ENCODE assay signal across 8 mouse cellular contexts in the genomic region with DNA sequence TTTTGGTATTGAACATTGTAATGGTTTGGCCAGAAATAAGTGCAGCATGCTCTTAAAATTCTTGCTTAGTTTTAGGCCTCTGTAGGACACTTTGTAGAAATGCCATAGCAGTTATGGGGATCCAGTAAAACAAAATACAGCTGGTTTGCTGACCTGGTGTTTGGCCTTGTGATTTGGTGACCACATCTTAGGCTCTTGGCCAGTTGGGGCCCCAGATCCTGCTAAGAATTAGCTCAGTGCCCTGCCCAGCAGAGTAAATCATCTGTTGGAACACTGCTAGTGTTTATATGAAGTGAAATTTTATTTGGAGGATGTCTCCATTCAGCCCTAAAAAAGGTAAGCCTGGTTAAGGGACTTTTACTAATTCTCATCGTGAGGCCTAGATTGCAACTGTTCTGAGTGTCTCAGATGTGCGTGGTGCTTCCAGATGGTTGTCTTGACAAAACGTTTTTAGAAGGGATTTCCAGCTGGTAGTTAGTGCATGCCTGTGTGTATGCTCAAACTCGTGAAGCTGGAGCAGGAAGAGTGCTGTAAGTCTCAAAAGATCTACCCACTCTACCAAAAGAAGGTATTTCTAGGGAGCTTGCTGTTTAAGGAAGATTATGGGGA. TPM values are rescaled to one million over a fixed set of nuclear protein-coding genes. Genes with fewer than 3 reads are reported as not detected.
DNase-seq lines count a peak whose midpoint lies in the region; ATAC-seq lines count a peak whose summit lies in the region.

No protein-coding gene starts in this region.

- peaks cover 46% of the 10 kb centered on the region for H3K4me1 ChIP-seq in hindbrain, embryonic 12.5 days
- peaks cover 50% of the 10 kb centered on the region for H3K4me1 ChIP-seq in midbrain, embryonic 12.5 days

- intact Hi-C loops in left cerebral cortex, postnatal 25 days (cut with DNase I), result no loop called here

- H3K36me3 ChIP-seq in hindbrain, embryonic 12.5 days, result peaks cover 9% of the 10 kb centered on the region; the same call in 1 of the 2 replicates
- H3K36me3 ChIP-seq in midbrain, embryonic 12.5 days, result peaks cover 9% of the 10 kb centered on the region; the same call in 1 of the 2 replicates

- WGBS in hindbrain, embryonic 12.5 days, result 12% methylated on average over 4 of the region's 4 CpGs
- 14% methylated on average over 4 of the region's 4 CpGs for WGBS in midbrain, embryonic 12.5 days

- peak overlapping the region; percentile 93 for H3K4me2 ChIP-seq in hindbrain, embryonic 12.5 days (replicated peaks)
- H3K4me2 ChIP-seq in midbrain, embryonic 12.5 days (replicated peaks), result peak overlapping the region; percentile 97

- H3K9me3 ChIP-seq in hindbrain, embryonic 12.5 days (replicated peaks), result no peaks in the 10 kb centered on the region
- no peaks in the 10 kb centered on the region for H3K9me3 ChIP-seq in midbrain, embryonic 12.5 days

- peak overlapping the region; percentile 35 for H3K4me3 ChIP-seq in hindbrain, embryonic 12.5 days
- H3K4me3 ChIP-seq in midbrain, embryonic 12.5 days, result peak overlapping the region; percentile 43

- H3K27me3 ChIP-seq in hindbrain, embryonic 12.5 days, result no peaks in the 10 kb centered on the region
- no peaks in the 10 kb centered on the region for H3K27me3 ChIP-seq in midbrain, embryonic 12.5 days

- H3K9ac ChIP-seq in hindbrain, embryonic 12.5 days, result peak overlapping the region; percentile 54
- H3K9ac ChIP-seq in midbrain, embryonic 12.5 days (replicated peaks), result peak overlapping the region; percentile 63

- peak; percentile 51 for DNase-seq in urinary bladder, postnatal 14 days (ENCODE audit: low spot score)
- no peak for DNase-seq in urinary bladder, adult 2 months (ENCODE audit: low spot score)
- DNase-seq in fibroblast of lung, adult 2 months (ENCODE audit: low read depth), result peak; percentile 49
- DNase-seq in left cerebral cortex, postnatal 25 days (ENCODE audit: low spot score in 2 of 2), result peak; percentile 40 to 86
- DNase-seq in B cell, adult 2 months, result no peak
- DNase-seq in thymus, postnatal 25 days, result no peak

- no peak overlapping the region for H3K27ac ChIP-seq in hindbrain, embryonic 12.5 days
- no peak overlapping the region for H3K27ac ChIP-seq in midbrain, embryonic 12.5 days (replicated peaks)

- no peak for ATAC-seq in hindbrain, embryonic 12.5 days (ENCODE audit: low FRiP score)
- no peak for ATAC-seq in midbrain, embryonic 12.5 days (ENCODE audit: low FRiP score, low read depth)

RNA-seq across cellular contexts. Expression of gene Alkbh5, which starts 3.9 kb away (rescaled TPM):
- 17.0 and 25.0 TPM in 2 replicates for polyA plus RNA-seq in urinary bladder, adult 2 months (2012; rRNA removed)
- 35.1 and 37.8 TPM in 2 replicates for polyA plus RNA-seq in hindbrain, embryonic 12.5 days (2016; fragmentation: Nextera tagmentation; extraction: Ambion mirVana)
- total RNA-seq in left cerebral cortex, postnatal 25 days (2021), result 10 to 100 TPM; 55.2 to 55.6 TPM
- 33.8 and 40.1 TPM in 2 replicates for polyA plus RNA-seq in midbrain, embryonic 12.5 days (2016; fragmentation: Nextera tagmentation; extraction: Ambion mirVana)

Comparison
In these comparisons a context has a peak if more than half of its experiments do, and no peak if none do; other contexts are left out.
1. DNase-seq: peak in urinary bladder, postnatal 14 days (single experiment), fibroblast of lung, adult 2 months (single experiment) and left cerebral cortex, postnatal 25 days (2 of 2); none in urinary bladder, adult 2 months (single experiment), B cell, adult 2 months (0 of 2) and thymus, postnatal 25 days (single experiment).